Mouse (Mus musculus) megakaryocyte, embryonic 14.5 days (primary cell): ENCODE results near the gene Wdr11.

Experiments used
- FLI1 ChIP-seq: IDR thresholded peaks from 2 replicates; pipeline ENCODE4 v1.6.1; 2012; ENCODE audit warnings: low read length, inconsistent platforms, mixed read lengths
- GATA1 ChIP-seq: IDR thresholded peaks from 3 replicates; pipeline ENCODE4 v1.6.1; 2012; ENCODE audit warnings: mixed read lengths, low read length, inconsistent platforms, borderline replicate concordance

DNA sequence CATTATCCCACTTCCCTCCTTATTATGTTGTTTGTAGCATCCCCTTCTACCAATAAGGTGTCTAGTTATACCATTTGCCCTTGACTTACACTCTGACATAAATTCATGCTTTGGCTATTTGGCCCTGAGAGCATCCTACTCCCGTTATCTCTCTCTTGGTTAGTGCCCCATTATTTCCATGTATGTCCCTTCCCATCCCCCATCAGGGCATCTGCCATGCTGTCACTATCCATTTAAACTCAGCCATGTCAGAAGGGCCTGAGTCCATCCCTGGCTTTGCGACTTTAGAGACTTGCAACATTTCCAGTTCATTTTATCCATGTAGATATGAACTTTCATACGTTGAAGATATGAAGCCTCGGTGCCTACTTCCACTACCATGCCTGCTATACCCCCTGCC lies 51.6 kb downstream of the Wdr11 start:
- TF ChIP-seq FLI1 (no peak), GATA1 (no peak)
